Mouse (Mus musculus) 3T3-L1 (cell line): Measurements from ENCODE around the gene Vta1.
A peak's percentile ranks its signal among the peaks of the same experiment; 100 is the strongest.

Source experiments
- DNase-seq: peaks from one replicate; pipeline ENCODE4 v3.0.0-alpha.2; 2015; ENCODE audit warnings: low read depth, low spot score

Gene Vta1

DNA sequence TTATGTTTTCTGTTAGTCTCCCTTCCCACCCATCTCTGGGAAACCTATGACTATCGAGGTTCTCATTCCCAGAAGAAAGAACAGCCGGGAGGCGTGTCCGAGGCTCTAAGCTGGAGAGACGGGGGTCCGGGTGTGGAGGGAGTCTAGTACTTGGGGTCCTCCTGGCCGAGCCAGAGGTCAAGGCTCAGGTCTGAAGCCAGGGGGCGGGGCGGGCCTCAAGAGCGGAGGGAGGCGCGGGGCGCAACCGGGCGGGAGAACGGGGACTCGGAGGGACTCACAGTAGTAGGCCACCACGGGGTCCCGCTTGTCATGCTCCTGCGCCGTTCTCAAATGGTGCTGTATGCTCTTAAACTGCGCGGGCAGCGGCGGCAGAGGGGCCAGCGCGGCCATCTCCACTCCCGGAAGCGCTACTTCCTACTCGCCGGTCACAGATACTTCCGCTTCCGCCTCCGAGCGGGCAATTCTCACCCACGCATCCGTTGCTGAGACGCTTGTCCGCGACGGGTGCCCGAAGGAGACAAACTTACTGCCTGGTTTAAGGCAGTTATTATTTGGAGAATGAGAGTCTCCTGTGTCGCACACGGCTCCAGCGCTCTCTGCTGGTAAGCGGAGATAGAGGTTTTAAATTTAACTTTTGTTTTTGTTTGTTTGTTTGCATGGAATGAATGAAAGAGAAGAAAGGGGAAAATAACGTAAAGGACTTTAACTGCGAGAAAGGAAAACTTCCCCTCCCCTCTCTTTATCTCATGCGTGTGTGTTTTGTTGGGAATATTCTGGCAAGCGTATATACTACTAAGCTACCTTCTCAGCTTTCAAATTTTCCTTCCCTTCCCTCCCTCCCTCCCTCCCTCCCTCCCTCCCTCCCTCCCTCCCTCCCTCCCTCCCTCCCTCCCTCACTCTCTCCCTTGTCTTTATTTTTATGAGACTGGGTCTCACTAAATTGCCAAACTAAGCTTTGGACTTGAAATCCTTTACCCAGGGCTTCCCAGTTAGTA lies at the start of gene Vta1, which contains the start of gene Nmbr:
Gene Vta1 (minus strand): TSS at position 489 of the 995 bp plus-strand sequence.
Gene Nmbr (plus strand): TSS at position 520 of the 995 bp plus-strand sequence.
- DNase-seq, result peak; percentile 97

- peak; percentile 83 for DNase-seq
Observed at GRCm38 (mm10) chr10:14734285-14734684, 28.9 kb upstream of the Vta1 start.

GRCm38 (mm10) chr10:14725671-14726070 lies 20.3 kb upstream of the Vta1 start:
- no peak for DNase-seq

DNA sequence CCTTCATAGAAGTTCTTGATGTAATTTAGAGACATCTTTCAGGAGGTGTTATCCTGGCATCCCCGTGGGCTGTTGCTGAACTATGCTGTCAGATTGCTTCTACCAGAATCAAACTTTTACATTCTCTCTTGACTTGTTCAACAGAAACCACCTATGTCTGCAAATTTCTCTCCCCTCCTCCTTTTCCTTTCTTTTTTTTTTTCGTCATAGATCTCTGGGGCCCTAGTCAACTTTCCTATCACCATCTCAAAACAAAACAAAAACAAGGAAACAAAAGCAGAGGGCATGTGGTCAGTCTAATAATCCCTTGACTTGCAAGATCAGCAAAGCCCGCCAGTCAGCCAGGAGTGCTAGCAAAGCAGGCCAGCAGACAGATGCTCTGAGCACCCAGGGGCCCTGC lies 12.8 kb upstream of the Vta1 start, which contains the start of gene Gje1:
Gene Gje1 (minus strand): TSS at position 101 of the 400 bp plus-strand sequence.
- DNase-seq, result no peak

GRCm38 (mm10) chr10:14703830-14704420 lies 1.4 kb downstream of the Vta1 start:
- no peak for DNase-seq

DNA sequence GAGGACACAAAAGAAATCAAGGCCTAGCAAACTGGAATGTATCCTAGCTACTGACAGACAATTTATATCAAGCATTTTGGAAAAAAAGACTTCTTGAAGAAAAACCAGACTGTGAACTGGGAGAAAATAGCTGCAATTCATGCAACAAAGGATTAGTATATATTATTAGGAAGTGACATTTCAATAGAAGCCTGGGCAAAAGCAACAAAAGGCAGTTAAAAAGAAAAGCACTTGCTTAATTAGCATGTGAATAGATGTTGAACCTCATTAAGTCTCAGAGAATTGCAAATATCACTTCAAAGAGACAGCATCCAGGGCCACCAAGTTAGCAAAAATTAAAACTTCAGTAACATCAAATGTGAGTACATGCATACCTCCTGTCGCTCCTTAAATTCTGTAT lies 2.1 kb downstream of the Vta1 start:
- no peak for DNase-seq

DNA sequence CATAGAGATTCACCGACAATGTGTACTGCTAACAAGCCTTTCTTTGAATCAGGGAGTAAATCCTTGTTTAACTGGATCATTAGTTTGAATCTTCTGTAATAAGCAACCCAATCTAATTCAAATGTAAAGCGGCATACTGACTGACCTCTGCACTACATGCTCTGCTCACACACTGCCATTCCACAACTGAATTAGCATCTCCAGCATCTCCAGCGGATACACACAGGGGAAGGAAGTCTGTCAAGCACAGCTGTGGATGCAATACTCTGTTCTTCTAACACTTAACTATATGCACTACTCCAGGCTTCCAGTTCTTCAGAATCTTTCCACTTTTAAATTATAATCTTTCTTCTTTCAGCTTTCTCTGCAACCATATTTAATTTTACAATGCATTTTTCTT lies 15.0 kb downstream of the Vta1 start:
- DNase-seq, result no peak

GRCm38 (mm10) chr10:14688785-14689442 lies 16.4 kb downstream of the Vta1 start:
- no peak for DNase-seq

DNA sequence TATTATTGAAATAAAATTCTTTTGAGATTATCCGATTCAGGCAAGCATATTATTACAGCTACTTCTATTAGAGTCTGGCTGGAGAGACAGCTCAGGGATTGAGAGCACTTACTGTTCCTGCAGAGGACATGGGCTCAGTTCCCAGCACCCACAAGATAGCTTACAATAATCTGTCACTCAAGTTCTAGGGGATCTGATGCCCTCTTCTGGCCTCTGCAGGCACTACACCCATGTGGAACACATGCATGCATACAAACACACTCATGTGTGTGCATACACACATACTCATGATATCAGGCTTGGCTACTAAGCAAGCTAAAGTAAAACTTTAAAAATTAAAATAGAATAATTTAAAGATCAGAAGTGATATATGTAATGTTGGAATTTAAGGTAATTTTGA lies 19.7 kb downstream of the Vta1 start:
- no peak for DNase-seq

- DNase-seq, result no peak
Observed at GRCm38 (mm10) chr10:14666147-14666546, 39.2 kb downstream of the Vta1 start.

GRCm38 (mm10) chr10:14660875-14661274 lies 44.5 kb downstream of the Vta1 start:
- peak; percentile 78 for DNase-seq

GRCm38 (mm10) chr10:14639635-14640034 lies 65.7 kb downstream of the Vta1 start:
- peak; percentile 93 for DNase-seq

- no peak for DNase-seq
Observed at GRCm38 (mm10) chr10:14639043-14639442, 66.3 kb downstream of the Vta1 start.

DNA sequence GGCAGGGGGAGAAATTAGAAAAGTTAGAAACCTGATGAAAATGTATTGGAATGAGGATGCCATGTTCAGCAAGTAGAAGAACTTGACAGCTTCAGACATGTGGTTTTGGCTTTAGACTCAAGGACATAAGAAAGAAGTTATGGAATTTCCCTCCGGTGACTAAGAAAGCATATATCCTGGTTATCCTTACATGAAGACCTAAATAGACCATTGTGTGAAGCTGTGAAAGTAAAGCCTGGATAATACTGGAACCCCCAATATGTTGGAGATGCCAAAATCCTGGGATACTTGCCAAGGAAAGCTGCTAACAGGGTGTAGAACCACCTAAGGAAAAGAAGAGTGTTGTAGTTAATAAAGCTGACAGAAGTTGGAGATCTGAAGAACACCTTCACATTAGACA lies 79.7 kb downstream of the Vta1 start:
- DNase-seq, result peak; percentile 84

GRCm38 (mm10) chr10:14619156-14619555 lies 86.2 kb downstream of the Vta1 start:
- DNase-seq, result peak; percentile 71

GRCm38 (mm10) chr10:14618301-14618700 lies 87.1 kb downstream of the Vta1 start:
- peak; percentile 58 for DNase-seq

DNA sequence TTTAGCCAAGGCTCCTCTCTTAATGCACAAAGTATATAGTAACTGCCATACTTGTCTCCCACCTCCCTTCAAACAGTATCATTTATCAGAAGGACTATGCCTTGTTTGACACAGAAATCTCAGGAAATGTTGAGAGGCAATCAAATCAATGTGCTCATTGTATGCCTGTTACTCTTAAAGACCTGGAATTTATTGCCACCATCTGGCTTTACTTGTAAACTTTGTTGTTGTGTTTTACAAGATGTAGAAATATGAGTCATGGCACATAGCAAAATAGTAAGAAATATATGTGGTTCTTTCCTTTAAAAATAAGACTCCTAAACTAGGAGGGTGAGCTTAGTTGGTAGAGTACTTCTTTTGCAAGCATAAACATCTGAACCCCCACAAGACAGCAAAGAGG lies 89.9 kb downstream of the Vta1 start:
- peak; percentile 70 for DNase-seq

- DNase-seq, result no peak
Observed at GRCm38 (mm10) chr10:14607597-14607996, 97.8 kb downstream of the Vta1 start.
